Mouse (Mus musculus) large intestine, adult 2 months (tissue): Measurements from ENCODE around the gene Top3a. TPM values are rescaled to one million over a fixed set of nuclear protein-coding genes. Genes with fewer than 3 reads are reported as not detected.
"Not testable (repeated sequence)": the region's sequence is repeated elsewhere in the genome, so short reads cannot be mapped to it uniquely, and the experiment has no call there.

Experiments used
- DNase-seq: peaks from one replicate; pipeline ENCODE4 v3.0.0-alpha.2; 2012; ENCODE audit warnings: low read depth, low spot score
- WGBS: fragments of 180-500 bp; shearing (Covaris S2); methylation state at CpG from one replicate; pipeline ENCODE4 v1.1.7; 2018; 5-methylcytosine and 5-hydroxymethylcytosine counted together
- polyA plus RNA-seq: library from polyadenylated mRNA; depleted of rRNA; stranded (reverse); fragments of >200 nt; gene quantifications from 2 replicates; pipeline ENCODE4 v1.2.3, GENCODE M21; 2012; rRNA removed

The Top3a gene
- 5.8 and 6.3 TPM in 2 replicates for polyA plus RNA-seq

- whole genome bisulfite sequencing = under 1% methylated on average over 62 of the region's 62 CpGs
- peak; percentile 94 for DNase-seq
Observed at GRCm38 (mm10) chr11:60776829-60777740, at the start of gene Top3a, which contains the start of gene Smcr8. Top3a (minus strand) TSS chr11:60777365. Smcr8 (plus strand) TSS chr11:60777524.

- no peak for DNase-seq
- WGBS = 53% methylated on average over 1 of the region's 1 CpGs
Observed at GRCm38 (mm10) chr11:60826700-60827099, 49.5 kb upstream of the Top3a start.

- no peak for DNase-seq
Observed at GRCm38 (mm10) chr11:60825191-60825590, 48.0 kb upstream of the Top3a start.

DNA sequence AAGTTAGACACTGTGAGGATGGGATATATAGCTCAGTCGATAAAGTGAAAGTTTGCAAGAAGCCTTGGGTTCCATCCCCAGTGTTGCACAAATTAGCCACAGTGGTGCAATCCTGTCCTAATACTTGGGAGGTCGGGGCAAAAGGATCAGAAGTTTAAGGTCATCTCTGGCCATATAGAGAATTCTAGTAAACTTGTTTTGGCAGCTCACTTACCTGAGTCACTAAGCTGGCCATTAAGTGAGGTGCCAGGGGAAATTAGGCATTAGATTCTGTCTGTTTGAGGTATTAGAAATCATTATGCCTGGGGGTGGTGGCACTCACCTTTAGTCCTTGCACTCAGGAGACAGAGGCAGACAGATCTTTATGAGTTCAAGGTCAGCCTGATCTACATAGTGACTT lies 46.6 kb upstream of the Top3a start:
- no peak for DNase-seq
- WGBS = 68% methylated on average over 2 of the region's 2 CpGs

More at GRCm38 (mm10) chr11:60825191-60825590, 48.0 kb upstream of the Top3a start:
- WGBS = 40% methylated on average over 3 of the region's 3 CpGs

GRCm38 (mm10) chr11:60816398-60816797 lies 39.2 kb upstream of the Top3a start:
- no peak for DNase-seq
- WGBS = 63% methylated on average over 5 of the region's 5 CpGs

DNA sequence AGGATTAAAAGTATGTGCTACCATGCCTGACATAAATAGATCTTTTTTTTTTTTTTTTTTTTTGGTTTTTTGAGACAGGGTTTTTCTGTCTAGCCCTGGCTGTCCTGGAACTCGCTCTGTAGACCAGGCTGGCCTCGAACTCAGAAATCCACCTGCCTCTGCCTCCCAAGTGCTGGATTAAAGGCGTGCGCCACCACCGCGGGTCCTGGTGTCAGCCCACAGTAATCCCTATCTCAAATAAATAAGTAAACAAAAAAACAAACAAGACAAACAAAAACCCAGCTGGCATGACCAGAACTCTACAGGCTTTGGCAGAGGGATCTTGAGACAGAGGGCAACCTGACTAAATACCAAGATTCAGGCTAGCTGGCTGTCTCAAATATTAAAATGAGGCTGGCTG lies 34.5 kb upstream of the Top3a start, which contains the start of gene Shmt1:
Gene Shmt1 (minus strand): TSS at position 101 of the 400 bp plus-strand sequence.
- 20% methylated on average over 6 of the region's 6 CpGs for WGBS
- not testable (repeated sequence) for DNase-seq

DNA sequence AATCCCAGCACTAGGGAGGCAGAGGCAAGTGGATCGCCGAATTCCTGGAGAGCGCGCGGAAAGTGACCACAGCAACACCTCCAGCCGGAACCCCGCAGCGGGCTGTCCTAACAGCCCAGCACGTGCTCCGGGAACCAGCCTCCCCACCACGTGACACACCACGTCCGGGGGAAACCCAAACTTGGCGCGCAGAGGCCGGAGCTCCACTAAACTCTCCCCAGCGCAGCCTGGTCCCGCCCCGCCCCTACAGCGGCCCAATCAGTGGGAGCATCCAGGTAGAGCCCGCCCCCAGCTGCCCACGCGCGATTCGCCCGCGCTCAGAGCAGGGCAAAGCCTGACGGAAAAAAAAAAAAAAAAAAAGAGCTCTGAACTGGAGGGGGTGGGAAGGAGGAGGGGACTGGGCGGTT lies 33.9 kb upstream of the Top3a start:
- under 1% methylated on average over 29 of the region's 29 CpGs for WGBS
- no peak for DNase-seq

GRCm38 (mm10) chr11:60810046-60810965 lies 33.1 kb upstream of the Top3a start:
- DNase-seq = no peak
- 15% methylated on average over 14 of the region's 14 CpGs for WGBS

DNA sequence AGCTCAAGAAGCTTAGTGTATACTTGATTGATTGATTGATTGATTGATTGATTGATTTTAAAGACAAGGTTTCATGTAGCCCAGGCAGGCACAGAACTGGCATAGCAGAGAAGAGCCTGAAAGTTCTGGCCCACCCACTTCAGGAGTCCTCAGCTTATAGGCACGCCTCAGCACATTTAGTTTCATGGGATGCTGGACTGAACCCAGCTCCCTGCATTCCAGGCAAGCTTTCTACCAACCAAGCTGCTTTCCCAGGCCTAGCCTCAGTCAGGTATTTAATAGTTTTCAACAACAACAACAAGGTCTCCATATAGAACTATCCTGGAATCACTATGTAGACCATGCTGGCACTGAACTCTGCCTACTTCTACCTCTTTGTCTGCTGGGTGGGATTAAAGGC lies 32.4 kb upstream of the Top3a start:
- no peak for DNase-seq
- 34% methylated on average over 1 of the region's 1 CpGs for WGBS

GRCm38 (mm10) chr11:60808286-60809070 lies 31.3 kb upstream of the Top3a start:
- DNase-seq = no peak

GRCm38 (mm10) chr11:60800892-60801291 lies 23.7 kb upstream of the Top3a start:
- no peak for DNase-seq
- 91% methylated on average over 1 of the region's 1 CpGs for WGBS

More at GRCm38 (mm10) chr11:60808286-60809070, 31.3 kb upstream of the Top3a start:
- WGBS = 23% methylated on average over 4 of the region's 4 CpGs

DNA sequence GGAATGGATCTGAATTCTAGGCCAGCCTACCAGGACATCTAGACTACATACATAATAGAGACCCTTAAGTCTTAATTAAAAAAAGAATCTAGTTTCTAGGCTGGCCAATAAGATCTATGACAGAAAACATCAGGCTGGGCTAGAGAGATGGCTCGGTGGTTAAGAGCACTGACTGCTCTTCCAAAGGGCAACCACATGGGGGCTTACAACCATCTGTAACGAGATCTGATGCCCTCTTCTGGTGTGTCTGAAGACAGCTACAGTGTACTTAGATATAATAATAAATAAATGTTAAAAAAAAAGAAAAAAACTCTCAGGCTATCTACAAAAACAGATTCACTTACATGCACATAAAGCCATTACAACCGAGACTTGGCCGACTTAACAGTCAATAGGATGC lies 22.8 kb upstream of the Top3a start:
- DNase-seq = no peak
- 78% methylated on average over 4 of the region's 4 CpGs for WGBS

DNA sequence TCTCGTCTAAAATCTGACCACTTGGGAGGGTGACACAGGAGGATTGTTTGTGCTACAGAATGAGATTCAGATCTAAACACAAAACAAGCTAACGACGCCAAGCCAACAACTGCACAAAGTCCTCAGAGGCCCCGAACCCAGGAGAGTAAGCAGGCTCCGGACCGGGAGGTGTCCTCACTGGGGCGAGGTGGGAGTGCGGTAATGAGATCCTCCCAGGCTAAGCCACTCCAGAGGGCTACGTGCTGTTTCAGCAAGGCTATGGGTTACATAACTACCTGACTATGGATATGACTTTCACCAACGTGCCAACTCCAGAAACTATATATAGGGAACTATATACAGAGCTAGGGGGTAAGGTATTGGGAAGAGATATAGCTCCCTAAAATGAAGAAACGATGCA lies 19.2 kb upstream of the Top3a start:
- WGBS = 87% methylated on average over 11 of the region's 11 CpGs
- no peak for DNase-seq

DNA sequence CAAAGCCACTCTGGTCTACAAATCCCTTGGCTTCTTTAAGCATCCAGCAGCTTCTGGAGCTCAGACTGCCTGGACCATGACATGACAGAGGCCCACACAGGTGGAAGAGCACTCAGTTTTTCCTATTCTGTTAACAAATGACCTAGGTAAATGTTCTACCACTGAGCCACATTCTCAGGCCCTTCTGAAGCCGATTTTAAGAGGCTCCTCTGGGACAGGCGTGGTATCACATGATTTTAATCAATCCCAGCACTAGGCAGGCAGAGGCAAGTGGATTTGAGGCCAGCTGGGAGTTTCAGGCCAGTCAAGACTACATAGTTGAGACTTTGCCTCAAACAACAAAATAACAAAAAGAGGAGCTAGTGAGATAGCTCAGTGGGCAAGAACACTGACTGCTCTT lies 13.3 kb upstream of the Top3a start:
- DNase-seq = no peak
- WGBS = 77% methylated on average over 2 of the region's 2 CpGs

DNA sequence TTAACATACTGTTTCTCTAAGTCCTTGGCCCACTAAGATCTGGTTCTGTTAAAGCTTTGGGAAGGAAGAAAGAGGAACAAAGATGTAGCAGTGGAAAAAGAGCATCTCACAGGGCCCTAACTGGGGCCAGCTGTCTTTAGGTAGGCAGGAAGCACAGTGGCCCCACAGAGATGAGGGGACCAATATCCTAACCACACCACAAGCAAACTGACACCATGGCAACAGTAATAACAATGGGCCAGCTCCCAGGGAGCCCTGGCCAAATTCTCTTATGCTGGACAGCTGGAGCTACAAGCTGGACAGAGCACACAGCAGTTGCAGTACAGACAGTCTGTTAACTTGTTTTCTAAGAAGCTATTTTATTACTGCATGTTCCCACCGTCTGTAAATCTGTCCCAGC lies 10.4 kb upstream of the Top3a start:
- DNase-seq = no peak
- 21% methylated on average over 1 of the region's 1 CpGs for WGBS

- no peak for DNase-seq
Observed at GRCm38 (mm10) chr11:60784179-60784922, 7.2 kb upstream of the Top3a start.

GRCm38 (mm10) chr11:60779673-60780189 lies 2.6 kb upstream of the Top3a start:
- 79% methylated on average over 10 of the region's 10 CpGs for WGBS
- no peak for DNase-seq

More at GRCm38 (mm10) chr11:60784179-60784922, 7.2 kb upstream of the Top3a start:
- 87% methylated on average over 8 of the region's 8 CpGs for WGBS

- WGBS = 20% methylated on average over 16 of the region's 16 CpGs
- DNase-seq = no peak
Observed at GRCm38 (mm10) chr11:60777801-60778370, 721 bp upstream of the Top3a start.
